Mouse (Mus musculus): ENCODE results near the gene Timm44.
"Not testable (repeated sequence)": the region's sequence is repeated elsewhere in the genome, so short reads cannot be mapped to it uniquely, and the experiment has no call there.

The Timm44 gene

GRCm38 (mm10) chr8:4263105-4263791 lies 12.5 kb downstream of the Timm44 start:
- DNase-seq = no peak

GRCm38 (mm10) chr8:4259805-4260170 lies 15.9 kb downstream of the Timm44 start:
- DNase-seq = no peak

DNA sequence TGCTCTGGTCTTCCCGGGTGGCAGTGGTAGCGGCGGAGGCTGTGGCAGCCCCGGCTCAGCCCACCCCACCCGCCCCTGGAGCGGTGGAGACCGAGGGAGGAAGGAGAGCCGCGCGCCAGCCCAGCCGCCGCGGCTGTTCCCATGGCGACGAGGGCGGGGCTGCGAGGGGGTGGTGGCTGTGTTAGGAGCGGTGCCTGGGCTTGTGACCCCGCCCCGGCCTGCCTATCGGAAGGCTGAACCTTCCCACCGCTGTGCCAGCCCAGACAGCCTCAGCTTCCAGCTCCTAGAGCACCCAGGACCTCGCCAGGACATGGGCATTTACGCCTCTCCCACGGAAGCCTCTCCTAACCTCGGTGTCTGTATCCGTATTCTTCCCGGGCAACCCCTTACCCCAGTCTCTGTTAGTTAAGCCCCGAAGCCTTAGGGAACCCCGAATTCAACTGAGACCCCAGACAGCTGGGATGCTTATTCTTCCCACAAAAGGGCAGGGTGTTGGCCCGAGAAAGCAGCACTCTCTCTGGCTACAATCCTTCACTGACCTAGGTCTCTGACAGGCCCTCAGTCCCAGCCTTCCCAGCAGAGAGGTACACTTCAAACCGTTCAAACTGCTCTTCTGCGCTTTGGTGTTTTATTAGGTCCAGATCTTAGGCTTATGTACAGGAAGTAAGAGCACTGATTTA lies 16.4 kb downstream of the Timm44 start, which contains the start of gene Ctxn1:
TSS of gene Ctxn1 (minus strand) at position 150 of the 680 bp plus-strand sequence.
- peak; percentile 54 to 72 for DNase-seq

- DNase-seq = no peak
These were observed 17.0 kb downstream of the Timm44 start for GRCm38 (mm10) chr8:4258678-4259077.

GRCm38 (mm10) chr8:4258233-4258632 lies 17.5 kb downstream of the Timm44 start:
- peak; percentile 65 to 67 for DNase-seq

DNA sequence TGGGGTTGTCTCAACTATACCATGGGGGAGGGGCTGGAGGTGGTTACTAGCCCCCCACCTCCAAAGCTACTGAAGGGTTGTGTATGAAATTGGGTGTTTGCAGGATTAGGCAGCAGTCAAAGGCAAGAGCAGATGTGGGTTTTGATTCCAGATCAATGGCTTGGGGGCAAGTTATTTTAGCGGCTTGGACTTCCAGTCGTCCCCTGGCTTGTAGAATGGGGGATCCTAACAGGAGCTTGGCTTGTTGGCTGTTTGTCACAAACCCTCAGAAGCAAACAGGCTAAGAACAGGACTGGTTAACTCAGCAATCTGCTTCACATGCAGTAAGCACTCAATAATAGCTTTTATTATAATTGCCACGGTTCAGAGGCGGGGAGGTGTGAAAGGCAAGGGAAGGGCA lies 18.4 kb downstream of the Timm44 start:
- DNase-seq = no peak

- DNase-seq = no peak
These were observed 18.8 kb downstream of the Timm44 start for GRCm38 (mm10) chr8:4256911-4257310.

GRCm38 (mm10) chr8:4255471-4255870 lies 20.2 kb downstream of the Timm44 start:
- DNase-seq = not testable (repeated sequence)

DNA sequence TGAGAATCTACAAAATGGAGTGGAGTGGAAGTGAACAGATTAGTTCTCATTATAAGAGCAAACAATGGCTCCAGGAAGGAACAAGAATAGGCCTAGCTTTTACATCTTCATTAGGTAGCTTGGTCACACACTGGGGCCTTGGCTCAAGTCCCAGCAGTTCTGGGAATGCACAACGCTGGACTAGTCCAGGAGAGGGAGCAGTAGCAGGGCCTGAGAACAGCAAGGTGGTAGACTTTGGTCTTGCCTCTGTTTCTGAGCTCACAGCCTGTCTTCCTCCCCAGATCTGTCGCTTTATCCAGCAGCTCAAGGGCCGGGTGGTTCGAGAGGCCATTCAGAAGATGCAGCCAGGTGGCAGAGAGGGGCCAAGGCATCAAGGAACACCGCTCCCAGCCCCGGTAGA lies 21.7 kb downstream of the Timm44 start:
- peak; percentile 80 to 81 for DNase-seq

- peak; percentile 94 to 95 for DNase-seq
These were observed 22.5 kb downstream of the Timm44 start, which contains the start of gene Snapc2 for GRCm38 (mm10) chr8:4252934-4253841. Gene Snapc2 (plus strand): TSS chr8:4253080.

DNA sequence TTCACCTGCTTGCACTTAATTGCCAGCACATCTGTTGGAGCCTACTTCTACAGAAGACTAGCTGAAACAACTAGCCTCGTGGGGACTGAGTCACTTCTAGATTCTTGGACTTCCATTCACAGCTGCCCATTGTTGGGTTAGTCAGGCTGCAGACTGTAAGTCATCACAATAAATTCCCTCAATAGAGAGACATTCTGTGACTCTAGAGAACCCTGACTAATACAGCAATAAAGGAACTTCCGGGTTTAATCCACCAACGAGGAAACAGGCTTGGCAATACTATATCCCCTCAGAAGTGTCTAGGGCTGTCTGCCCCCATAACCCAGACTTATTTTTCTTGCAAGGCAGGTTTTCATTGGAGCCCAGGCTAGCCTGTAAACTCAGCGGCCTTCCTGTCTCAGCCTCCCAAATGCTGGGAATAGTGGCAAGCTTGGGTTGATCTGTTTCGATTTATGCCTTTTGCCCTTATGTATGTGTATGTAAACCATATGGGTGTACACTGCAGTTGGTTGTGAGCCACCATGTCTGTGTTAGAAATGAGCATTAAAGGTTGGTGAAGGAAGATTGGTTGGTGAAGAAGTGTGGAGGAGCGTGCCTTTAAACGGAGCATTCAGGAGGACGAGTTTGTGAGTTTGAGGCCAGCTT lies 23.5 kb downstream of the Timm44 start:
- DNase-seq = no peak

DNA sequence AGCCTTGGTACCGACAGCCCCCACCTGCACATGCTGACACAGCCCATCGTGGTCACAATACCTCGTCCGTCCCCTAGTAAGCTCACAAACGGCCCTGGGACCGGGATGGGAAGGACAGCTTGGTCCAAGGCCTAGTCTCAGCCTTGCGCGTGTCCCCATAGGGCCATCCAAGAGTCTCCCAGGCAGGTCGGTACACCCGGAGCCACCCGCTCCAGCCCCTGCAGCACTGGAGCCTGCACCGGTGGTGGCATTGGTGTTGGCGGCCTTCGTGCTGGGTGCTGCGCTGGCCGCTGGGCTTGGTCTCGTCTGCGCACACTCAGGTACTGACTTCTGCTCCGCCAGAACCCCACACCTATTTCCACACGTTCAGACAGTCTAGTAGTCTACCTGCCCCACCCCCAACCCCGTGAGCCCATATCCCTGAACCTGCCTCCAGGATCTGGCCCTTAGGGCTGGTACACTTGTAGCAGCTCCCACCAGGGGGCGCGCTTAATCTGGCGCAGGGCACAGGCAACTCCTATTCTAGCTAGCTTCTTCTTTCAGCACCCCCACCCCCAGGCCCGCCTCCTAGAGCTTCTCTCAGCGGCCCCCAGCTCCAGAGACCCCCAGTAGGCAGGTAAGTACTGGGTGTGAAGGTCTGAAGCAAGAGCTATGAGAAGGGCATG lies 25.3 kb downstream of the Timm44 start:
- DNase-seq = peak; percentile 82 to 86

GRCm38 (mm10) chr8:4249213-4249612 lies 26.5 kb downstream of the Timm44 start:
- DNase-seq = no peak

GRCm38 (mm10) chr8:4247951-4248540 lies 27.7 kb downstream of the Timm44 start, which contains the start of gene Tgfbr3l:
Gene Tgfbr3l (plus strand): TSS chr8:4248214.
- no peak for DNase-seq

- DNase-seq = no peak
These were observed 28.5 kb downstream of the Timm44 start for GRCm38 (mm10) chr8:4247241-4247640.

DNA sequence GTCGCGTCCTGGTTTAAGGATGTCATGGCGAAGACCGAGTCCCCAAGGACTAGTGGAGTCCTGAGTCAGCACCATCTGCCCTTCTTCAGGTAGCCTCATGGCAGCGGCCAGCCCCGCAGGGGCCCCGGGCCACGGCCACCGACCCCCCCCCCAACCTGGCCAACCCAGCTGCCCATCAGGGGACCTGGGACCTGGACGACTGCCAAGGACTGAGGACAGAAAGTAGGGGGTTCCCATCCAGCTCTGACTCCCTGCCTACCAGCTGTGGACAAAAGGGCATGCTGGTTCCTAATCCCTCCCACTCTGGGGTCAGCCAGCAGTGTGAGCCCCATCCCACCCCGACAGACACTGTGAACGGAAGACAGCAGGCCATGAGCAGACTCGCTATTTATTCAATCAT lies 30.0 kb downstream of the Timm44 start:
- no peak for DNase-seq

GRCm38 (mm10) chr8:4245061-4245460 lies 30.7 kb downstream of the Timm44 start:
- DNase-seq = no peak

DNA sequence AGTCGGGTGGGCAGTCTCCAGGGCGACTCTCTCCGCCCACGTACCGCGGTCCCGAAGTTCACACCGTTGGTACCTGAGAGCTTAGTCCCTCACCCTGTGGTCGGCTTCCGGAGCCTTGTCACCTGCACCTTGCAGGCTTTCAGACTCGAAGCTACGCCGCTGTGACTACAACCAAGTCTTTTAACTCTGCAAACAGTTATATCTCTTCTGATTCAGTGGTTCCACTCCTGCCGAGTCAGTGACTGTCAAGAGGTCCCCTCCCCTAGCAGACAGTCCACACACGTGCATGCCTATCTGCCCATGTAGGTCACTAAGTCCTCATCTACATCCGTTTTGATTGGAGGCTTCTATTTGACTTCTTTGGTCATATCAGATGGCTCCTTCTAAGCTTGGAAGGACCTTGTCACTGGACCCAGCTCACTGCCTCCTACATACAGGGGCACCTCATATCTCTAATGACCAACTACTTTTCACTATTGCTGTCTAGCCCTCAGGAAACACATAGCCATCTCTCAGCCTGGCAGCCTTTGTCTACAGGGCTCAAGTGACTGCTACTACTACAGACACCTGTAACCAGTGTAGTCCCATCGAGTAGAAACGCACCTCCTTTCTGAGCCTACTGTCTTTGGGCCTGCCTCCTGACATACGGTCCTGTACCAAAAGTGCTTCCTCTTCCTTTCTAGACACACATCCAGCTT lies 36.4 kb downstream of the Timm44 start:
- no peak for DNase-seq

DNA sequence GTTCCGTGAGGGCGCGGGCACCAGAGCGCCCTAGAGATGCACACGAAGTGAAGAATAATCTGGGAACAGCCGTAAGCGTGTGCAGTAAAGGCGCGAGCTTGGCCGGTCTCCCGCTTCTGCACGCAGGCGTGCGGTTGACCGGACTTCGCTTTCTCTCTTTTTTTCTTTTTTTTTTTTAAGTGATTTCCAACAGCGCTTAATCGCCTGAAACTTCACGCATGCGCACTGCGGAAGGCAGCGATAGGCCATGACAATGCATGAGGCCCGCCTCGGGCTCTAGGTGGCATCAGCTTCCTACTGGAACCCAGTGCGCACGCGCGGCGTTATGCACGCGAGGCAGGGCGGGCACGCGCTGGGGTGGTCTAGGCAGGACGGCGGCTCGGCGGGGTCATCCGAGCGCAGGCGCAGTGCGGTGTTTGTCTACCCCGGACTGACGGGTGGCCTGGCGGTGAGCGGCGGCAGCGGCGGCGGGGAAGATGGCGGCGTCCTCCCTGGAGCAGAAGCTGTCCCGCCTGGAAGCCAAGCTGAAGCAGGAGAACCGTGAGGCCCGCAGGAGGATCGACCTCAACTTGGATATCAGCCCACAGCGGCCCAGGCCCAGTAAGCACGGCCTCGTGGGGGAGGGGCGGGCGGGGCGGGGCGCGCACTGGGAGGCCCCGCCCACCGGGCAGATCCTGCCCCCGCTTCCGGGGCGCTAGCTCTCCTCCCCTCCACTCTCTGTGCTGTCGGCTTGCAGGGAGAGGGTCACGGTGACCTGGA lies 37.1 kb downstream of the Timm44 start, which contains the start of the genes Map2k7 and Gm49320:
TSS of gene Map2k7 (plus strand) at position 307 of the 759 bp plus-strand sequence.
TSS of gene Gm49320 (plus strand) at position 432 of the 759 bp plus-strand sequence.
- peak; percentile 100 for DNase-seq

Data from cerebellum, postnatal 36 days (tissue).